Mouse (Mus musculus): Measurements from ENCODE around the gene Sptan1. TPM values are rescaled to one million over a fixed set of nuclear protein-coding genes. Genes with fewer than 3 reads are reported as not detected.

Gene Sptan1
- total RNA-seq, 1 experiment, result 340 TPM

DNA sequence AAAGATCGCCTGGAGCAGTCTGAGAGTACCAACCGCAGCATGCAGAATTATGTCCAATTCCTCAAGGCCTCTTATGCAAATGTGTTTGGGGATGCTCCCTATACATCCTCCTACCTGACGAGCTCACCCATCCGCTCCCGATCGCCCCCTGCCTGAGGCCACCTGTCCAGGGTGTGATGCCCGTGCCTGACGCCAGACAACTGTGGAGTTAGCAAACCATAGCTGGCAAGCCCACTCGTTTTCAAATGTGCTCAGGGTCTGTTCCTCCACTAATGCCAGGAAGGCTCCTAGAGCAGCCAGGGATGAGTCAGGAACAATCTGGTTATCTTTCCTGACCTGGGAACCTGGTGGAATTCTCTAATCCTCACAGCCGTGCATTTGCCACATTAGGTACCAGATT is 34.9 kb upstream of the Sptan1 start:
- peaks cover 35% of the 10 kb centered on the region for H3K36me3 ChIP-seq (ENCODE audit: control insufficient read depth, insufficient read depth, low read length, poor library complexity, severe bottlenecking)
- DNase-seq (ENCODE audit: low read depth, low spot score), result no peak
- TF ChIP-seq ZC3H11A (IDR thresholded peaks at IDR 0.05; ENCODE audit: borderline replicate concordance, low read depth, low read length) (no peak), CHD2 (IDR thresholded peaks at IDR 0.05; ENCODE audit: low read depth, low read length) (no peak), MAFK (IDR thresholded peaks at IDR 0.05; ENCODE audit: insufficient read depth, low read depth, low read length) (no peak), HCFC1 (IDR thresholded peaks at IDR 0.05; ENCODE audit: borderline replicate concordance, insufficient read depth, low read length) (no peak), ZNF384 (IDR thresholded peaks at IDR 0.05; ENCODE audit: low read depth, low read length) (no peak)
- H3K4me3 ChIP-seq (ENCODE audit: insufficient read depth in 1 of 2, low read depth in 1 of 2, low read length in 2 of 2, poor library complexity in 1 of 2, severe bottlenecking in 1 of 2), result no peak overlapping the region
- no peak overlapping the region for H3K9ac ChIP-seq (ENCODE audit: insufficient read depth, low read depth, low read length, poor library complexity, severe bottlenecking)
- in situ Hi-C loops (cut with MboI; ENCODE audit: low sequenced_read_pairs in 2 of 2, unreplicated experiment in 2 of 2), result no loop called here
- H3K9me3 ChIP-seq (ENCODE audit: control insufficient read depth, insufficient read depth, low read depth, low read length), result no peaks in the 10 kb centered on the region
- H3K27ac ChIP-seq (ENCODE audit: insufficient read depth, low read depth, low read length, poor library complexity, severe bottlenecking), result no peak overlapping the region
- H3K4me1 ChIP-seq (ENCODE audit: control insufficient read depth in 2 of 2, insufficient read depth in 2 of 2, low read length in 2 of 2, poor library complexity in 1 of 2), result no peaks in the 10 kb centered on the region

DNA sequence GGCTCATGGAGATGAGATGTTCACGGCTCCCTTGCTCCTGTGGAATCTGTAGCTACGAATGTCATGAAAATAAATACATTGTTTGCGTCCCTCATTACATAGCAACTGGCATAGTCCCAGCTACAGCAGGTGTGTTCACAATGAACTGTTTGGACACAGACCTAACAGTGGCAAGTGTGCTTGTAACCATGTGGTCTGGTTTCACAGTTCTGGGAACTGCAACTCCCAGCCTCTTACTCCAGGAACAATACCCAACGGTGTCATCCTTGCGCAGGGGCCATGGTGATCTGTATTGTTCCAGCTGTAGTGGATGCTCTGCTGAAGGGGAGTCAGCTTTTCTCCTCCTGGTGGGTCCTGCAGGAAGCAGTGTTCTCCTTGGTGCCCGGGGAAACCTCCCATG is 34.2 kb upstream of the Sptan1 start:
- in situ Hi-C loops (cut with MboI; ENCODE audit: low sequenced_read_pairs in 2 of 2, unreplicated experiment in 2 of 2), result no loop called here
- Histone ChIP-seq H3K4me1 (ENCODE audit: control insufficient read depth in 2 of 2, insufficient read depth in 2 of 2, low read length in 2 of 2, poor library complexity in 1 of 2) (no peaks in the 10 kb centered on the region; a peak in 1 of 4 replicates), H3K27ac (ENCODE audit: insufficient read depth, low read depth, low read length, poor library complexity, severe bottlenecking) (no peak overlapping the region), H3K4me3 (ENCODE audit: insufficient read depth in 1 of 2, low read depth in 1 of 2, low read length in 2 of 2, poor library complexity in 1 of 2, severe bottlenecking in 1 of 2) (no peak overlapping the region), H3K36me3 (ENCODE audit: control insufficient read depth, insufficient read depth, low read length, poor library complexity, severe bottlenecking) (peaks cover 29% of the 10 kb centered on the region), H3K9ac (ENCODE audit: insufficient read depth, low read depth, low read length, poor library complexity, severe bottlenecking) (no peak overlapping the region), H3K9me3 (ENCODE audit: control insufficient read depth, insufficient read depth, low read depth, low read length) (no peaks in the 10 kb centered on the region)
- DNase-seq (ENCODE audit: low read depth, low spot score), result no peak
- no peak for TF ChIP-seq MAFK (IDR thresholded peaks at IDR 0.05; ENCODE audit: insufficient read depth, low read depth, low read length)
- TF ChIP-seq ZC3H11A (IDR thresholded peaks at IDR 0.05; ENCODE audit: borderline replicate concordance, low read depth, low read length), result no peak
- no peak for TF ChIP-seq HCFC1 (IDR thresholded peaks at IDR 0.05; ENCODE audit: borderline replicate concordance, insufficient read depth, low read length)
- TF ChIP-seq CHD2 (IDR thresholded peaks at IDR 0.05; ENCODE audit: low read depth, low read length), result no peak
- no peak for TF ChIP-seq ZNF384 (IDR thresholded peaks at IDR 0.05; ENCODE audit: low read depth, low read length)

DNA sequence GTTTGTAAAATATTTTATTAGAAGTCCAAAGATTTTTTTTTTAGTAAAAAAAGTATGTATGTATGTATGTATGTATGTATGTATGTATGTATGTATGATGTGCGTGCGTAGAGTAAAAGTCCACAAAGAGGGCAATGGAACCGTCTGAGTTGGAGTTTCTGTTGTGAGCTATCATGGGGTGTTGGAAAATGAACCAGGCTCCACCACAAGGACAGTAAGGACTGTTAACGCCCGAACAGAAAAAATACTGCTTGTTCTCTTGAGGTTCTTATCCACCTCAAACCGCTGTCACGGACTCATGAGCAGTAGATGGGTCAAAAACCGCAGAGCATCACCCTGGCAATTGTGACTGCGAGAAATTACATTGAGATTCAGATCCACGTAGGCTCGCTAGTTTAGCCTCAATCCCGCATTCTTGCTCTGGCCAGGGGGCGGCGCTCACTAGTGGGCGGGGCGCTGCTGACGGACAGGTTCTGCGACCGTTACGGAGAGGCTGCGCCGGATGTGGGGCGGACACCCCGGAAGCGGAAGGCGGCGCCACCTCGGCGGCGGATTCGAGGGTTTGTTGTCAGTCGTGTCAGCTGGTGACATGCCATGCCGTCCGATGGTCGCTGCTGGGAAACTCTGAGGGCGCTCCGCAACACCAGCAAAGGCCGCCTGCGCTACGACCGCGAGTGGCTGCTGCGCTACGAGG is 30.3 kb upstream of the Sptan1 start, which contains the start of gene Gle1:
Gene Gle1, plus strand, starts transcription at position 521 of the 694 bp plus-strand sequence.
- Histone ChIP-seq H3K9me3 (ENCODE audit: control insufficient read depth, insufficient read depth, low read depth, low read length) (no peaks in the 10 kb centered on the region), H3K4me3 (ENCODE audit: insufficient read depth in 1 of 2, low read depth in 1 of 2, low read length in 2 of 2, poor library complexity in 1 of 2, severe bottlenecking in 1 of 2) (peak within 1 kb of the TSS; percentile 87 to 90), H3K4me1 (ENCODE audit: control insufficient read depth in 2 of 2, insufficient read depth in 2 of 2, low read length in 2 of 2, poor library complexity in 1 of 2) (no peaks in the 10 kb centered on the region; a peak in 1 of 4 replicates), H3K36me3 (ENCODE audit: control insufficient read depth, insufficient read depth, low read length, poor library complexity, severe bottlenecking) (peaks cover 27% of the 10 kb centered on the region), H3K9ac (ENCODE audit: insufficient read depth, low read depth, low read length, poor library complexity, severe bottlenecking) (peak within 1 kb of the TSS; percentile 85), H3K27ac (ENCODE audit: insufficient read depth, low read depth, low read length, poor library complexity, severe bottlenecking) (no peak within 1 kb of the TSS)
- TF ChIP-seq MAFK (IDR thresholded peaks at IDR 0.05; ENCODE audit: insufficient read depth, low read depth, low read length), result no peak
- 0 out of 2 replicates have a peak, but pooled peaks have one; percentile 31 for TF ChIP-seq CHD2 (IDR thresholded peaks at IDR 0.05; ENCODE audit: low read depth, low read length)
- no peak for TF ChIP-seq ZC3H11A (IDR thresholded peaks at IDR 0.05; ENCODE audit: borderline replicate concordance, low read depth, low read length)
- TF ChIP-seq ZNF384 (IDR thresholded peaks at IDR 0.05; ENCODE audit: low read depth, low read length), result 0 out of 2 replicates have a peak, but pooled peaks have one; percentile 14
- peak; percentile 77 for TF ChIP-seq HCFC1 (IDR thresholded peaks at IDR 0.05; ENCODE audit: borderline replicate concordance, insufficient read depth, low read length)
- in situ Hi-C loops (cut with MboI; ENCODE audit: low sequenced_read_pairs in 2 of 2, unreplicated experiment in 2 of 2), result no loop called here
- peak; percentile 91 for DNase-seq (ENCODE audit: low read depth, low spot score)

DNA sequence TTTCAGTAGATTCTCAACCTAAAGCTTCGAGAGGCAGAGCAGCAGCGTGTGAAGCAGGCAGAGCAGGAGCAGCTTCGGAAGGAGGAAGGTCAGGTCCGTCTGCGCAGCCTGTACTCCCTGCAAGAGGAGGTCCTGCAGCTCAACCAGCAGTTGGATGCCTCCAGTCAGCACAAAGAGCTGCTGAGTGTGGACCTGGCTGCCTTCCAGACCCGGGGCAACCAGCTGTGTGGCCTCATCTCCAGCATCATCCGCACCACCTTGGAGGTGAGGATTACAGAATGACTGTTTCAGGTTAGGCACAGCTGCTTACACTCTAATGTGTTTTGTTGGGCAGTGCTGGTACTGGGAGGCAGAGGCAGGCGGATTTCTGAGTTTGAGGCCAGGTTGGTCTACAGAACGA is 25.3 kb upstream of the Sptan1 start:
- TF ChIP-seq HCFC1 (IDR thresholded peaks at IDR 0.05; ENCODE audit: borderline replicate concordance, insufficient read depth, low read length) (no peak), ZNF384 (IDR thresholded peaks at IDR 0.05; ENCODE audit: low read depth, low read length) (no peak), MAFK (IDR thresholded peaks at IDR 0.05; ENCODE audit: insufficient read depth, low read depth, low read length) (no peak), ZC3H11A (IDR thresholded peaks at IDR 0.05; ENCODE audit: borderline replicate concordance, low read depth, low read length) (no peak), CHD2 (IDR thresholded peaks at IDR 0.05; ENCODE audit: low read depth, low read length) (no peak)
- in situ Hi-C loops (cut with MboI; ENCODE audit: low sequenced_read_pairs in 2 of 2, unreplicated experiment in 2 of 2), result no loop called here
- no peaks in the 10 kb centered on the region; a peak in 1 of 4 replicates for H3K4me1 ChIP-seq (ENCODE audit: control insufficient read depth in 2 of 2, insufficient read depth in 2 of 2, low read length in 2 of 2, poor library complexity in 1 of 2)
- no peak overlapping the region for H3K27ac ChIP-seq (ENCODE audit: insufficient read depth, low read depth, low read length, poor library complexity, severe bottlenecking)
- peaks cover 44% of the 10 kb centered on the region for H3K36me3 ChIP-seq (ENCODE audit: control insufficient read depth, insufficient read depth, low read length, poor library complexity, severe bottlenecking)
- no peak overlapping the region for H3K9ac ChIP-seq (ENCODE audit: insufficient read depth, low read depth, low read length, poor library complexity, severe bottlenecking)
- DNase-seq (ENCODE audit: low read depth, low spot score), result no peak
- H3K4me3 ChIP-seq (ENCODE audit: insufficient read depth in 1 of 2, low read depth in 1 of 2, low read length in 2 of 2, poor library complexity in 1 of 2, severe bottlenecking in 1 of 2), result no peak overlapping the region
- H3K9me3 ChIP-seq (ENCODE audit: control insufficient read depth, insufficient read depth, low read depth, low read length), result no peaks in the 10 kb centered on the region
